Mouse (Mus musculus): ENCODE measurements at regions not wholly inside any gene's neighbourhood (a gene's known extent, or its start where the extent isn't known, plus 50 kb on each side); places are given as distances from the start of the nearest gene placed in this dataset.

- no peak for DNase-seq (ENCODE audit: low read depth in 1 of 2, low spot score in 2 of 2)
- no peaks in the 10 kb centered on the region for H3K36me3 ChIP-seq (ENCODE audit: control insufficient read depth, insufficient read depth, low read length)
Observed at GRCm38 (mm10) chr14:46300546-46300945, 78.7 kb upstream of the Gm15217 start.

GRCm38 (mm10) chr14:46302601-46303000 lies 76.6 kb upstream of the Gm15217 start:
- Histone ChIP-seq H3K27me3 (ENCODE audit: control insufficient read depth, insufficient read depth, low read length) (no peaks in the 10 kb centered on the region), H3K36me3 (ENCODE audit: control insufficient read depth, insufficient read depth, low read length) (no peaks in the 10 kb centered on the region), H3K4me3 (ENCODE audit: extremely low read depth, insufficient read depth, insufficient read length) (no peak overlapping the region), H3K4me1 (ENCODE audit: control insufficient read depth, insufficient read depth, insufficient read length) (no peaks in the 10 kb centered on the region), H3K27ac (ENCODE audit: insufficient read depth, low read length) (no peak overlapping the region)
- TF ChIP-seq CTCF (IDR thresholded peaks at IDR 0.05; ENCODE audit: extremely low read depth, insufficient read depth, insufficient read length, insufficient replicate concordance) (no peak), POLR2A (IDR thresholded peaks at IDR 0.05; ENCODE audit: low read depth, low read length) (no peak)
- WGBS: 84% methylated on average over 2 of the region's 2 CpGs
- DNase-seq (ENCODE audit: low read depth in 1 of 2, low spot score in 2 of 2): no peak

More at GRCm38 (mm10) chr14:46300546-46300945, 78.7 kb upstream of the Gm15217 start:
- 70% methylated on average over 1 of the region's 1 CpGs for WGBS
- Histone ChIP-seq H3K4me1 (ENCODE audit: control insufficient read depth, insufficient read depth, insufficient read length) (no peaks in the 10 kb centered on the region), H3K27me3 (ENCODE audit: control insufficient read depth, insufficient read depth, low read length) (no peaks in the 10 kb centered on the region), H3K27ac (ENCODE audit: insufficient read depth, low read length) (no peak overlapping the region), H3K4me3 (ENCODE audit: extremely low read depth, insufficient read depth, insufficient read length) (no peak overlapping the region)
- TF ChIP-seq CTCF (IDR thresholded peaks at IDR 0.05; ENCODE audit: extremely low read depth, insufficient read depth, insufficient read length, insufficient replicate concordance): no peak
- TF ChIP-seq POLR2A (IDR thresholded peaks at IDR 0.05; ENCODE audit: low read depth, low read length): no peak

- no peak for DNase-seq (ENCODE audit: low read depth in 1 of 2, low spot score in 2 of 2)
- Histone ChIP-seq H3K4me3 (ENCODE audit: extremely low read depth, insufficient read depth, insufficient read length) (no peak overlapping the region), H3K27ac (ENCODE audit: insufficient read depth, low read length) (no peak overlapping the region), H3K27me3 (ENCODE audit: control insufficient read depth, insufficient read depth, low read length) (no peaks in the 10 kb centered on the region), H3K36me3 (ENCODE audit: control insufficient read depth, insufficient read depth, low read length) (no peaks in the 10 kb centered on the region), H3K4me1 (ENCODE audit: control insufficient read depth, insufficient read depth, insufficient read length) (no peaks in the 10 kb centered on the region)
- TF ChIP-seq POLR2A (IDR thresholded peaks at IDR 0.05; ENCODE audit: low read depth, low read length): no peak
- TF ChIP-seq CTCF (IDR thresholded peaks at IDR 0.05; ENCODE audit: extremely low read depth, insufficient read depth, insufficient read length, insufficient replicate concordance): no peak
- 80% methylated on average over 4 of the region's 4 CpGs for WGBS
Observed at GRCm38 (mm10) chr14:46305267-46305666, 73.9 kb upstream of the Gm15217 start.

DNA sequence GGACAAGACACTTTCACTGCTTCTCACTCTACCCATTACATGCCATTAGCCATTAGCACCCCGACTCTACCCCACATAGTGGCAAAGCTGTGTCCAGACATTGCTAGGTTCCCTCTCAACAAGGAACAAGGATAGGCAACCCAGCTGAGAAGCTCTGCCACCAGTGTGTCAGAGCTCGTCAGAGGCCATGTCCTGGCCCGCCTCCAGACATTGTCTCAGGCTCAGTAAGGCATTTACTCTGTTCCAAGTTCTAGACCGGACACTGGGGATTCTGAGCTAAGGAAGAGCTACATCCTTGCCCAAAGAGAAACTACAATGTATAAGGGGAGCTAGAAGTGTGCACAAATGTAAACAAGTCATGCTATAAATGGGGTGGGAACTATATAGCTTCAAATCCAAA lies 66.2 kb upstream of the Gm15217 start:
- no peak for DNase-seq (ENCODE audit: low read depth in 1 of 2, low spot score in 2 of 2)
- Histone ChIP-seq H3K27ac (ENCODE audit: insufficient read depth, low read length) (no peak overlapping the region), H3K4me1 (ENCODE audit: control insufficient read depth, insufficient read depth, insufficient read length) (no peaks in the 10 kb centered on the region), H3K36me3 (ENCODE audit: control insufficient read depth, insufficient read depth, low read length) (no peaks in the 10 kb centered on the region), H3K27me3 (ENCODE audit: control insufficient read depth, insufficient read depth, low read length) (no peaks in the 10 kb centered on the region), H3K4me3 (ENCODE audit: extremely low read depth, insufficient read depth, insufficient read length) (no peak overlapping the region)
- 83% methylated on average over 4 of the region's 4 CpGs for WGBS
- no peak for TF ChIP-seq POLR2A (IDR thresholded peaks at IDR 0.05; ENCODE audit: low read depth, low read length)
- TF ChIP-seq CTCF (IDR thresholded peaks at IDR 0.05; ENCODE audit: extremely low read depth, insufficient read depth, insufficient read length, insufficient replicate concordance): no peak

DNA sequence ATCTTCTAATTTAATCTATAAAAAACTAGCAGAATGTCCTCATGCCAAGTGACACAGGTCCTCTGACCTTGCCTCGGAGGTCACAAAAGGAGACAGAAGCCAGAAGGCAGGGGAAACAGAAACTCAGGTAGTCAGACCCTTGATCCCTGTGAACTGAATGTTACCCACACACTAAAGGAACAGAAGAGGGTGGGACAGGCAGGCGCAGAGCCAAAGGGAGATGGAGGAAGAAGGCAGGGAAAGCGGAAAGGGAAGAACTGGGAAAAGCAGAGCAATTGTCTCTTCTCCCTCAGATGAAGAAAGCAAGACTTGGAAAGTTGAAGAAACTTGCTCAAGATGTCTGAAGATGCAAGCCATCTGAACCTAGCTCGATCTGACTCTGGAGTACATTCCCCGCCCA lies 62.7 kb upstream of the Gm15217 start:
- TF ChIP-seq POLR2A (IDR thresholded peaks at IDR 0.05; ENCODE audit: low read depth, low read length): no peak
- TF ChIP-seq CTCF (IDR thresholded peaks at IDR 0.05; ENCODE audit: extremely low read depth, insufficient read depth, insufficient read length, insufficient replicate concordance): no peak
- no peaks in the 10 kb centered on the region for H3K4me1 ChIP-seq (ENCODE audit: control insufficient read depth, insufficient read depth, insufficient read length)
- 87% methylated on average over 5 of the region's 5 CpGs for WGBS
- H3K4me3 ChIP-seq (ENCODE audit: extremely low read depth, insufficient read depth, insufficient read length): no peak overlapping the region
- H3K27ac ChIP-seq (ENCODE audit: insufficient read depth, low read length): no peak overlapping the region
- no peaks in the 10 kb centered on the region for H3K27me3 ChIP-seq (ENCODE audit: control insufficient read depth, insufficient read depth, low read length)
- DNase-seq (ENCODE audit: low read depth in 1 of 2, low spot score in 2 of 2): no peak
- no peaks in the 10 kb centered on the region for H3K36me3 ChIP-seq (ENCODE audit: control insufficient read depth, insufficient read depth, low read length)

- H3K27ac ChIP-seq (ENCODE audit: insufficient read depth, low read length): no peak overlapping the region
- WGBS: 73% methylated on average over 16 of the region's 16 CpGs
- no peak for DNase-seq (ENCODE audit: low read depth in 1 of 2, low spot score in 2 of 2)
- H3K4me1 ChIP-seq (ENCODE audit: control insufficient read depth, insufficient read depth, insufficient read length): no peaks in the 10 kb centered on the region
- no peaks in the 10 kb centered on the region for H3K36me3 ChIP-seq (ENCODE audit: control insufficient read depth, insufficient read depth, low read length)
- H3K4me3 ChIP-seq (ENCODE audit: extremely low read depth, insufficient read depth, insufficient read length): no peak overlapping the region
- TF ChIP-seq POLR2A (IDR thresholded peaks at IDR 0.05; ENCODE audit: low read depth, low read length) (no peak), CTCF (IDR thresholded peaks at IDR 0.05; ENCODE audit: extremely low read depth, insufficient read depth, insufficient read length, insufficient replicate concordance) (no peak)
- no peaks in the 10 kb centered on the region for H3K27me3 ChIP-seq (ENCODE audit: control insufficient read depth, insufficient read depth, low read length)
Observed at GRCm38 (mm10) chr14:46317406-46318045, 61.7 kb upstream of the Gm15217 start.

- H3K36me3 ChIP-seq (ENCODE audit: control insufficient read depth, insufficient read depth, low read length): no peaks in the 10 kb centered on the region
Observed at GRCm38 (mm10) chr14:46328064-46328463, 51.1 kb upstream of the Gm15217 start.

More at GRCm38 (mm10) chr14:46328064-46328463, 51.1 kb upstream of the Gm15217 start:
- Histone ChIP-seq H3K27ac (ENCODE audit: insufficient read depth, low read length) (no peak overlapping the region), H3K4me1 (ENCODE audit: control insufficient read depth, insufficient read depth, insufficient read length) (no peaks in the 10 kb centered on the region), H3K27me3 (ENCODE audit: control insufficient read depth, insufficient read depth, low read length) (no peaks in the 10 kb centered on the region), H3K4me3 (ENCODE audit: extremely low read depth, insufficient read depth, insufficient read length) (no peak overlapping the region)
- no peak for DNase-seq (ENCODE audit: low read depth in 1 of 2, low spot score in 2 of 2)
- TF ChIP-seq CTCF (IDR thresholded peaks at IDR 0.05; ENCODE audit: extremely low read depth, insufficient read depth, insufficient read length, insufficient replicate concordance) (no peak), POLR2A (IDR thresholded peaks at IDR 0.05; ENCODE audit: low read depth, low read length) (no peak)
- WGBS: 88% methylated on average over 3 of the region's 3 CpGs
